Mouse (Mus musculus) cerebellum, adult 2 months (tissue): Measurements from ENCODE around the gene Zbtb42. TPM values are rescaled to one million over a fixed set of nuclear protein-coding genes. Genes with fewer than 3 reads are reported as not detected.

ENCODE experiments used
- DNase-seq, 2 experiments: peaks; one replicate each; pipeline ENCODE4 v3.0.0; 2021
- H3K27ac ChIP-seq: fragments of 200-500 bp; 2 replicates; pipeline ENCODE4 v1.5.1; 2012; ENCODE audit warnings: low read length, control low read depth, inconsistent platforms; ENCODE audit not compliant: insufficient read depth
- H3K27me3 ChIP-seq: fragments of 200-500 bp; 2 replicates; pipeline ENCODE4 v1.6.1; 2012; ENCODE audit warnings: inconsistent platforms, mild to moderate bottlenecking, low read length, moderate library complexity; ENCODE audit not compliant: control insufficient read depth, insufficient read depth
- H3K4me1 ChIP-seq: fragments of 200-500 bp; 2 replicates; pipeline ENCODE4 v1.6.1; 2011; ENCODE audit warnings: low read length; ENCODE audit not compliant: control insufficient read depth, insufficient read depth
- H3K4me3 ChIP-seq: fragments of 200-500 bp; replicated peaks from 2 replicates; pipeline ENCODE3; 2011; ENCODE audit warnings: mild to moderate bottlenecking, low read depth, low read length, control low read depth; ENCODE audit not compliant: insufficient read depth
- CTCF ChIP-seq: fragments of 200-500 bp; IDR thresholded peaks from 2 replicates; pipeline ENCODE4 v1.5.1; 2011; ENCODE audit warnings: low read depth, mild to moderate bottlenecking, control low read depth, low read length, moderate library complexity, borderline replicate concordance; ENCODE audit not compliant: insufficient read depth
- POLR2A ChIP-seq: fragments of 200-500 bp; IDR thresholded peaks from 2 replicates; pipeline ENCODE4 v1.6.1; 2011; ENCODE audit warnings: low read length, control low read depth, borderline replicate concordance; ENCODE audit not compliant: insufficient read depth
- WGBS: fragments of 180-500 bp; shearing (Covaris S2); methylation state at CpG from one replicate; pipeline ENCODE4 v1.1.7; 2018; 5-methylcytosine and 5-hydroxymethylcytosine counted together
- polyA plus RNA-seq: library from polyadenylated mRNA; depleted of rRNA; stranded (reverse); fragments of >200 nt; gene quantifications from 2 replicates; pipeline ENCODE4 v1.2.3, GENCODE M21; 2012; rRNA removed

Zbtb42 gene
- polyA plus RNA-seq, 1 experiment: 1.5 TPM

DNA sequence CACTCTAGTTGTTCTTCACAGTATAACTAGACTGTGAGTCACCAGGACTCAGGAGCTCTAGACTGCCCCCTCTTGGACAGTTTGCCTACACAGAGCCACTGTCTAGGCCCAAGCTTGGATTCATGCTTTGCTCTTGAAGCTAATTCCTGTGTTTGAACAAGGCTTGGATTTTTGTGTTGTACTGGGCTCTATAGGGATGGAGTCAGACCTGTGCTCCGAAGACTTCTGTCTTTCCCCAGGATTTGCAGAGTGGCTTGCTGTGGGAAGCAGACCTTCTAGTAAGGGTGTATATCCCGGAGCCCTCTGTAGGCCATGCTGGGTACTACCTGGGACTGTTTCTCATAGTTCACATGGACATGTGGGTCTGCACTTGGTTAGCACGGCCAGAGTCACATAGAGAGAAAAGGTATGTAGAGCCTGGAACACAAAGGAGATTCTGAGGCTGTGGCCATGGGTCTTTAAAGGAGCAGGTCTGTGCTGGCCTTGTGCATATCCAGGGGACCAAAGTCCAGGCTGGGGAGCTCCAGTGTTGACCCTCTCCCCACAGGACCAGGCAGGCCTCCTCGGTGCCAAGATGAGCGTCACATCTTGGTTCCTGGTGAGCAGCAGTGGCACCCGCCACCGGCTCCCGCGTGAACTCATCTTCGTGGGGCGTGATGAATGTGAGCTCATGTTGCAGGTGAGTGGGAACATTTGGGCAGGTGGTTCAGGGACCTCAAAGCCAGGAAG lies 45.6 kb downstream of the Zbtb42 start:
- WGBS: 61% methylated on average over 11 of the region's 11 CpGs
- DNase-seq: peak; percentile 78 to 83
- H3K4me1 ChIP-seq: peaks cover 42% of the 10 kb centered on the region

DNA sequence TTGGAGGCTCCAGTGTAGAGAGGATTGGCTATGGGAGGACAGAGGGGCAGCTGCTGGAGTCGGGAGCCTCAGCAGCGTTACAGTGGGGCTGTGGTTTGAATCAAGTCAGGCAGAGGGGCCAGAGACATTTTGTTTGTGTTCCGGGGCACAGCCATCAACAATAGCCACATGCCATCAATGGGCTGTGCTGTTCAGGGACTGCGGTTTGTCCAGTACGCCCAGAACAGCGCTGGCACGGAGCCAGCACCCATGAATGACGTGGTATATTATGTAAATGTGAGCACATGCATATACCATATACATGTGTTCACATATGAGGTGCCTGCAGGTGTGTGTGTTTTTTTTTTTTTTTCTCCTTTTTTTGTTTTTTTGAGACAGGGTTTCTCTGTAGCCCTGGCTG lies 49.2 kb downstream of the Zbtb42 start:
- Histone ChIP-seq H3K27ac (no peak overlapping the region), H3K4me3 (no peak overlapping the region), H3K27me3 (no peaks in the 10 kb centered on the region), H3K4me1 (peaks cover 51% of the 10 kb centered on the region)
- no peak for TF ChIP-seq CTCF
- no peak for TF ChIP-seq POLR2A
- WGBS: 28% methylated on average over 8 of the region's 8 CpGs
- DNase-seq: no peak

More for the DNA sequence above, 45.6 kb downstream of the Zbtb42 start:
- Histone ChIP-seq H3K27ac (no peak overlapping the region), H3K4me3 (no peak overlapping the region), H3K27me3 (no peaks in the 10 kb centered on the region)
- TF ChIP-seq POLR2A (no peak), CTCF (peak; percentile 57)

DNA sequence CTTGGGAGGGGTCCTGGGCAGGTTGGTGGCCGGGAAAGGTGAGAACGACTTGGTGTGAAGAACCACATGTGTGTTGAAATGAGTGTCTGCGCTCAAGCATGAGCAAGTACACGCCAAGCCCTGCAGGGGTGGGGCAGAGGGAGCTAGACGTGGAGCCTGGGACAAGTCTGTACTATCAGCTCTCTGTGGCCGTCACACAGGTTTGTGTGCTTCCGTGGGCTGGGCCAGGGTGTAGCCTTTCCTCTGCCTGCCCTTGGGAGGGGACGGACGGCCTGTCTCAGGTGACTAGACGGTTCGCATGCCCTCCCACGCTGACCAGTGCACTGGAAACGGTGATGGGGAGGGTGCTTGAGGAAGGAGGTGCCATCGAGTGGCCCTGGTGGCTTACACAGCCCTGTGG lies 52.2 kb downstream of the Zbtb42 start:
- WGBS: 83% methylated on average over 14 of the region's 14 CpGs
- H3K4me3 ChIP-seq: no peak overlapping the region
- DNase-seq: no peak
- H3K27me3 ChIP-seq: no peaks in the 10 kb centered on the region
- TF ChIP-seq POLR2A: no peak
- no peak for TF ChIP-seq CTCF
- no peak overlapping the region for H3K27ac ChIP-seq
- H3K4me1 ChIP-seq: peaks cover 47% of the 10 kb centered on the region

Other genes starting within 250 kb of the Zbtb42 start
- 0.08 TPM in 1 of 2 replicates, not detected in the other for gene A530016L24Rik, start 189.4 kb upstream of the Zbtb42 start, polyA plus RNA-seq
- gene Tmem179, start 162.1 kb upstream of the Zbtb42 start, polyA plus RNA-seq: 51.7 and 71.0 TPM in 2 replicates
- 34.9 and 41.8 TPM in 2 replicates for gene Inf2, start 90.0 kb upstream of the Zbtb42 start, polyA plus RNA-seq
- gene Adssl1, start 58.8 kb upstream of the Zbtb42 start, polyA plus RNA-seq: 69.3 and 72.0 TPM in 2 replicates
- gene Siva1, start 34.1 kb upstream of the Zbtb42 start, polyA plus RNA-seq: 33.6 and 34.6 TPM in 2 replicates
- 163 and 177 TPM in 2 replicates for gene Akt1, start 3.9 kb upstream of the Zbtb42 start, polyA plus RNA-seq
- 102 and 107 TPM in 2 replicates for gene Cep170b, start 41.6 kb downstream of the Zbtb42 start, polyA plus RNA-seq
- 6.7 and 7.8 TPM in 2 replicates for gene Pld4, start 81.8 kb downstream of the Zbtb42 start, polyA plus RNA-seq
- gene Ahnak2, start 123.8 kb downstream of the Zbtb42 start, polyA plus RNA-seq: 11.0 and 14.7 TPM in 2 replicates
- gene Clba1, start 130.1 kb downstream of the Zbtb42 start, polyA plus RNA-seq: 6.5 and 7.6 TPM in 2 replicates
- gene Cdca4, start 150.6 kb downstream of the Zbtb42 start, polyA plus RNA-seq: 9.3 and 9.8 TPM in 2 replicates
- gene Gpr132, start 189.4 kb downstream of the Zbtb42 start, polyA plus RNA-seq: 0.05 and 0.08 TPM in 2 replicates